Mouse (Mus musculus) heart, postnatal 0 days (tissue): Measurements from ENCODE around the gene Nampt. TPM values are rescaled to one million over a fixed set of nuclear protein-coding genes. Genes with fewer than 3 reads are reported as not detected.

Experiments used
- ATAC-seq: fragments of 200-750 bp; cut with Nextera tagmentation; 2 replicates; pipeline ENCODE4 v1.8.0; 2017; ENCODE audit warnings: low read depth, moderate number of reproducible peaks, moderate library complexity; ENCODE audit not compliant: insufficient read depth
- DNase-seq: peaks from one replicate; pipeline ENCODE4 v3.0.0-alpha.2; 2016; ENCODE audit warnings: low spot score
- H3K27ac ChIP-seq: fragments of 300-500 bp; sonication (generic); 2 replicates; pipeline ENCODE4 v1.5.1; 2014; ENCODE audit warnings: low read depth, mild to moderate bottlenecking
- H3K27me3 ChIP-seq: fragments of 300-500 bp; sonication (generic); 2 replicates; pipeline ENCODE4 v1.6.1; 2014; ENCODE audit warnings: low read length, mixed read lengths; ENCODE audit not compliant: control insufficient read depth, insufficient read depth
- H3K36me3 ChIP-seq: fragments of 300-500 bp; sonication (generic); replicated peaks from 2 replicates; pipeline ENCODE4 v1.6.1; 2014; ENCODE audit warnings: low read length, mixed read lengths; ENCODE audit not compliant: control insufficient read depth, insufficient read depth
- H3K4me1 ChIP-seq: fragments of 300-500 bp; sonication (generic); 2 replicates; pipeline ENCODE4 v1.6.1; 2014; ENCODE audit warnings: antibody characterized with exemption; ENCODE audit not compliant: control insufficient read depth, insufficient read depth
- H3K4me2 ChIP-seq: fragments of 300-500 bp; sonication (generic); 2 replicates; pipeline ENCODE4 v1.6.1; 2014; ENCODE audit warnings: low read depth, mild to moderate bottlenecking, low read length, moderate library complexity
- H3K4me3 ChIP-seq: fragments of 300-500 bp; sonication (generic); 2 replicates; pipeline ENCODE4 v1.5.1; 2014; ENCODE audit warnings: low read depth, low read length
- H3K9ac ChIP-seq: fragments of 300-500 bp; sonication (generic); replicated peaks from 2 replicates; pipeline ENCODE4 v1.6.1; 2014; ENCODE audit warnings: low read depth, low read length, mixed read lengths
- H3K9me3 ChIP-seq: fragments of 300-500 bp; sonication (generic); replicated peaks from 2 replicates; pipeline ENCODE4 v1.6.1; 2016; ENCODE audit warnings: low read length; ENCODE audit not compliant: control insufficient read depth
- CTCF ChIP-seq: IDR thresholded peaks from 2 replicates; pipeline ENCODE4 v1.5.1; 2016; ENCODE audit warnings: antibody characterized with exemption, control low read depth, low read depth
- EP300 ChIP-seq: IDR thresholded peaks from 2 replicates; pipeline ENCODE4 v1.6.1; 2016; ENCODE audit warnings: antibody characterized with exemption, low read depth
- WGBS: fragments of 180-500 bp; shearing (Covaris S2); extraction: QIAGEN DNeasy Blood & Tissue Kit; methylation state at CpG from one replicate; pipeline ENCODE4 v1.1.7; 2014; 5-methylcytosine and 5-hydroxymethylcytosine counted together
- polyA plus RNA-seq: library from polyadenylated mRNA; unstranded; fragments of >200 nt; fragmentation: Nextera tagmentation; extraction: Ambion mirVana; gene quantifications from 2 replicates; pipeline ENCODE4 v1.2.1, GENCODE M21; 2015
- total RNA-seq: library from RNA; depleted of rRNA; stranded (reverse); fragments of >200 nt; gene quantifications from 2 replicates; pipeline ENCODE4 v1.2.3, GENCODE M21; 2014; ENCODE audit warnings: low replicate concordance

Gene Nampt
- total and polyA plus RNA-seq, 2 experiments from 2014 or later, result 13.7 to 21.9 TPM

GRCm38 (mm10) chr12:32877964-32878571 lies 58.7 kb downstream of the Nampt start:
- TF ChIP-seq CTCF (no peak), EP300 (no peak)
- DNase-seq, result no peak
- no peaks in the 10 kb centered on the region for H3K9me3 ChIP-seq
- 55% methylated on average over 11 of the region's 11 CpGs for WGBS
- no peaks in the 10 kb centered on the region for H3K4me1 ChIP-seq
- no peak overlapping the region for H3K27ac ChIP-seq
- no peak overlapping the region for H3K4me3 ChIP-seq
- no peak overlapping the region for H3K9ac ChIP-seq
- H3K27me3 ChIP-seq, result no peaks in the 10 kb centered on the region
- no peak for ATAC-seq
- no peak overlapping the region for H3K4me2 ChIP-seq
- H3K36me3 ChIP-seq, result no peaks in the 10 kb centered on the region

GRCm38 (mm10) chr12:32879371-32879770 lies 60.0 kb downstream of the Nampt start:
- no peak for ATAC-seq
- H3K27me3 ChIP-seq, result no peaks in the 10 kb centered on the region
- H3K9ac ChIP-seq, result no peak overlapping the region
- H3K4me1 ChIP-seq, result no peaks in the 10 kb centered on the region; the same call in 1 of the 2 replicates
- no peak for DNase-seq
- no peak overlapping the region for H3K27ac ChIP-seq
- no peaks in the 10 kb centered on the region for H3K36me3 ChIP-seq
- TF ChIP-seq CTCF, result no peak
- TF ChIP-seq EP300, result no peak
- no peak overlapping the region for H3K4me2 ChIP-seq
- H3K4me3 ChIP-seq, result no peak overlapping the region
- no peaks in the 10 kb centered on the region for H3K9me3 ChIP-seq
- 75% methylated on average over 3 of the region's 3 CpGs for WGBS

- Histone ChIP-seq H3K27ac (0 out of 2 replicates have a peak overlapping the region, but pooled peaks have one; percentile 20), H3K4me3 (no peak overlapping the region)
Measured at GRCm38 (mm10) chr12:32884356-32884755, 65.0 kb downstream of the Nampt start.

GRCm38 (mm10) chr12:32885041-32885440 lies 65.7 kb downstream of the Nampt start:
- Histone ChIP-seq H3K36me3 (no peaks in the 10 kb centered on the region), H3K4me3 (no peak overlapping the region), H3K27me3 (no peaks in the 10 kb centered on the region), H3K9me3 (no peaks in the 10 kb centered on the region), H3K4me1 (peaks cover 4% of the 10 kb centered on the region), H3K9ac (no peak overlapping the region), H3K4me2 (no peak overlapping the region), H3K27ac (0 out of 2 replicates have a peak overlapping the region, but pooled peaks have one; percentile 36)
- TF ChIP-seq EP300 (no peak), CTCF (no peak)
- 15% methylated on average over 2 of the region's 2 CpGs for WGBS
- ATAC-seq (peak; percentile 55; the same call in 1 of the 2 replicates), DNase-seq (no peak)

More at GRCm38 (mm10) chr12:32884356-32884755, 65.0 kb downstream of the Nampt start:
- TF ChIP-seq EP300, result no peak
- no peak for TF ChIP-seq CTCF
- Histone ChIP-seq H3K4me1 (peaks cover 4% of the 10 kb centered on the region), H3K4me2 (no peak overlapping the region), H3K27me3 (no peaks in the 10 kb centered on the region), H3K36me3 (no peaks in the 10 kb centered on the region), H3K9ac (no peak overlapping the region), H3K9me3 (no peaks in the 10 kb centered on the region)
- peak; percentile 20 for DNase-seq
- WGBS, result 72% methylated on average over 9 of the region's 9 CpGs
- ATAC-seq, result peak; percentile 78

- ATAC-seq (no peak), DNase-seq (no peak)
- no peaks in the 10 kb centered on the region for H3K9me3 ChIP-seq
- peaks cover 4% of the 10 kb centered on the region for H3K4me1 ChIP-seq
- no peak overlapping the region for H3K4me3 ChIP-seq
- no peak overlapping the region for H3K9ac ChIP-seq
- no peak for TF ChIP-seq CTCF
- TF ChIP-seq EP300, result no peak
- whole genome bisulfite sequencing, result 90% methylated on average over 2 of the region's 2 CpGs
- no peaks in the 10 kb centered on the region for H3K27me3 ChIP-seq
- H3K27ac ChIP-seq, result no peak overlapping the region
- no peaks in the 10 kb centered on the region for H3K36me3 ChIP-seq
- H3K4me2 ChIP-seq, result no peak overlapping the region
Measured at GRCm38 (mm10) chr12:32886353-32886752, 67.0 kb downstream of the Nampt start.

GRCm38 (mm10) chr12:32888226-32888625 lies 68.9 kb downstream of the Nampt start:
- TF ChIP-seq CTCF, result no peak
- no peak for TF ChIP-seq EP300
- DNase-seq (no peak), ATAC-seq (no peak)
- Histone ChIP-seq H3K27ac (no peak overlapping the region), H3K4me1 (peaks cover 4% of the 10 kb centered on the region), H3K4me3 (no peak overlapping the region), H3K9ac (no peak overlapping the region), H3K36me3 (no peaks in the 10 kb centered on the region), H3K4me2 (no peak overlapping the region), H3K9me3 (no peaks in the 10 kb centered on the region), H3K27me3 (no peaks in the 10 kb centered on the region)
- WGBS, result 91% methylated on average over 3 of the region's 3 CpGs
